Mouse (Mus musculus) testis, adult 2 months (tissue): ENCODE data around the gene Stx17.

ENCODE experiments used
- CTCF ChIP-seq: fragments of 200-500 bp; IDR thresholded peaks from 2 replicates; pipeline ENCODE4 v1.5.1; 2012; ENCODE audit warnings: low read depth, mild to moderate bottlenecking, inconsistent platforms, low read length, moderate library complexity; ENCODE audit not compliant: control insufficient read depth, insufficient read depth, insufficient replicate concordance
- POLR2A ChIP-seq: fragments of 200-500 bp; IDR thresholded peaks from 2 replicates; pipeline ENCODE4 v1.6.1; 2012; ENCODE audit warnings: low read depth, mild to moderate bottlenecking, inconsistent platforms, low read length, moderate library complexity; ENCODE audit not compliant: control insufficient read depth

- no peak for TF ChIP-seq CTCF
- TF ChIP-seq POLR2A, result no peak
Observed at GRCm38 (mm10) chr4:48110331-48110730, 14.4 kb upstream of the Stx17 start.
